Mouse (Mus musculus): Measurements from ENCODE around the gene Ttf2. TPM values are rescaled to one million over a fixed set of nuclear protein-coding genes. Genes with fewer than 3 reads are reported as not detected.

The Ttf2 gene
- polyA plus RNA-seq, 1 experiment from 2014 or later: 2.7 TPM

Other genes starting within 250 kb of the Ttf2 start
- gene Vtcn1, start 144.2 kb downstream of the Ttf2 start, polyA plus RNA-seq (2015; fragmentation: Nextera tagmentation; extraction: Ambion mirVana): not detected in 2 replicates
- 7.9 and 8.6 TPM in 2 replicates for gene Trim45, start 47.5 kb downstream of the Ttf2 start, polyA plus RNA-seq (2015; fragmentation: Nextera tagmentation; extraction: Ambion mirVana)
- not detected in 2 replicates for gene Cd101, start 59.9 kb upstream of the Ttf2 start, polyA plus RNA-seq (2015; fragmentation: Nextera tagmentation; extraction: Ambion mirVana)
- gene Ptgfrn, start 140.6 kb upstream of the Ttf2 start, polyA plus RNA-seq (2015; fragmentation: Nextera tagmentation; extraction: Ambion mirVana): 2.6 and 2.9 TPM in 2 replicates